Mouse (Mus musculus) T-helper 17 cell (primary cell): ENCODE measurements around the gene Wap.

Source experiments
- in situ Hi-C, 2 experiments: fragments of 300-600 bp; cut with MboI, MseI; formaldehyde crosslinking; loops; 1 replicate in 1 of 2; 2 replicates in 1 of 2; pipeline ENCODE4 v1.15.1; 2025; ENCODE audit warnings: high pct_unique_total_duplicates in 2 of 2

The Wap gene

DNA sequence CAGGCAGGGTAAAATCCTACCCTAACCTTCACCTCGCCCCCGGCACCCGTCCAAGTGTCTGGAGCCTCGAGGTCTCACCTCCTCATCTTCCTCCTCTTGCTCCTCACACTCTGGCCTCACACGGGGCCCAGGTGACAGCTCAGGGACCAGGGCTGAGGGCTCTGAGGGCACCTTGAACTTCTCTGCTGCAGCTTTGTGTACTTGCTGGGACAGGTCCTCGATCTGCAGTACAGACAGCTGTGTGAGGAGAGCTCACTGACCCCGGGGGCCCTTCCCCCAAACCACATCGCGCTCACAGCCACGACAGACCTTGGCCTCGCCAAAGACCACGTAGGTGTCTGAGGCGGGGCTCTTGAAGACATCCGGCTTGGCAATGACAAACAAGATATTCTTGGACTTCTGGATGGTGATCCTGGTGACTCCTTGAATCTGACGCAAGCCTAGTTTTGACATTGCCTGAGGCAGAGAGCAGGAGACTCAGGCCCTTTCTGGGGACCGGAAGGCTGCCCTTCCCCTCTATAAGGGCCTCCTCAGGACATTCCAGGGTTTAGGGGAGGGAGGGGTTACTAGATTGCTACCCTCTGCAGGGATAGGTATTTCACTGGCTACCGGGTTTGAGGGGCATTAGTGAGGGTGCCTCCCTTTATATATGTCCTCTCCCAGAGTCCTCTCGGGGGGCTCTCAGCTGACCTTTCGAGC, 40.1 kb downstream of the Wap start:
- in situ Hi-C loops: no loop called here

GRCm38 (mm10) chr11:6597523-6597922, 40.9 kb downstream of the Wap start:
- in situ Hi-C loops: no loop called here

DNA sequence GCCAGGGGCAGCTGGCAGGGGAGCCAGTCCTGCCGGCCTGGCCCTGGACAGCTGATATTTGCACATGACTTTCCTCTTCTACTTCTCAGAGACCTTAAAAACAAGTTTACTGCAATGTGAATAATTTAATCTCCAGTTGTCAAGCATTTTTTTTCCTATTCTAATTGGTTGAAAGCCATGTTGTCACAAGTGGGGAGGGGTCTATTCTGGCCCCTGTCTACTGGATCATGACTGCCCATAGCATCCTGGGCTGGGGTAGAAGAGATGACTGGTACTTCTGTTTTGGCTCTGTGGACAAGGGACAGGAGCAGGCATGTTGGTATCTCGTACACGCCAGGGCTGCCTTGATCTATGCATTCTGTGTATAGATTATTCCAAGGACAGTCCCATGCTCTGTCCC, 41.8 kb downstream of the Wap start:
- in situ Hi-C loops: no loop called here

GRCm38 (mm10) chr11:6596205-6596604, 42.2 kb downstream of the Wap start:
- in situ Hi-C loops: no loop called here

- in situ Hi-C loops: no loop called here
These were observed 43.1 kb downstream of the Wap start for GRCm38 (mm10) chr11:6595339-6595738.

DNA sequence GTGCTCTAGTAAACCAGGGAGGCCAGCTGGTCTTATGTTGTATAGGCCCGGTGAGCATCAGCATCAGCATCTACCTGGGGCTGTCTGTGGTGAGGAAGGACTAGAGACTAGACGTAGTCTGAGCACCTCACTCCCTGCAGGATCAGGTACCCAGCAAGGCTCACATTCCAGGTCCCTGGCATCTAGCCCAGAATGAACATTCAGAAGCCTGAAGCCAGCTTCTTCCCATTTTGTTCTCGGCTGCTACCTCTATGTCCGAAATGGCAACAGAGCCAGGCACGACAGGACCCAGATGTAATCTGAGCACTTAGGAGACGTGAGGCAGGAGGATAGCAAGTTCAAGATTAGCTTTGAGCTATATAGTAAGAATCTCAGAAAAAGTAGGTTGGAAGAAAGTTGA, 43.6 kb downstream of the Wap start:
- in situ Hi-C loops: no loop called here

DNA sequence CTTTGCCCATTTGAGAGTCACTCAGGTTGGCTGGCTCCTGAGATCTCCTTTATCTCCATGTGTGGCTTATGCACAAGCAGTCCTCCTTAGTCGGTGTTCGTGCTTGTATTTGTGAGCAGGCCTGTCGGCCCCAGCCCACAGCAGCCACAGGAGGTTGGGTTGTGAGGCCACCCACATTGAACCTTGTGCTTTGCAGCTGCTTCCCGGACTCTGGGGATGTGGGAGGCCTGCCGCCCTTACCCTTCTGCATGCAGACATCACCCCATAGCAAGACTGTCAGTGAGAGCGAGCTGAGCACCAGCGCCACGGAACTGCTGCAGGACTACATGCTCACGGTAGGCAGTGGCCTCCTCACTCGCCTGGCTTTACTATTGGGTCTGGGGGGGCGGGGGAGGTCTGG, 45.0 kb downstream of the Wap start:
- in situ Hi-C loops: no loop called here

DNA sequence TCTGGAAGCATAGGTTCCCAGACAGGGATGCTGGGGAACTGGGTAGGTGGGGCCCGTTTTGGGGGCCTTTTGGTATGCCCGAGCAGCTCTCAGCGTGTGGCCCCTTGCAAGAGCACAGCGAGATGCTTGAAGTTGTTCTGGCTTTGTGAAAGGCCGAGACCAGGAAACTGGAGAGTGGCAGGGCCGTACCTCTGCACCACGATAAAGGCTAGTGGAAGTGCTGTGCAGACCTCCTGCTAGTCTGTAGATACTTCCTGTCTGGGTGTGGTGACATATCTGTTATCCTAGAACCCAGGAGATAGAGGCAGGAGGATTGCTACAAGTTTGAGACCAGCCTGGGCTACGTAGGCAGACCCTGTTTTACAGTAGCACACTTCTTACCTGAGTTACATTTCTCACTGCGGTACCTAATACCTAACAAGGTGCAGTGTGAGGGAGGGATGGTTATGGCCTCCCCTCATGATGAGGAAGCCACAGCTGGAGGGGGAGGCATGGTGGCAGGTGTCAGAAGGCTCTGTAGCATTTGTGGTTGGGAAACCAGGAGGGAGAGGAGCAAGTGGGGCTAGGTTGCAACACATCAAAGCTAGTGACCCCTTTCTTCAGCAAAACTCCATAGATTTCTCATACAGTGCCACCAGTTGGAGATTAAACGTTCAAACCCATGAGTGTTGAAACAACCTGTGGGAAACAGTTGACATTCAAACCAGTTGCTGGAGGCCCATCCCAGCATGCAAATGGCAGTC, 47.3 kb downstream of the Wap start:
- in situ Hi-C loops: no loop called here

- in situ Hi-C loops: no loop called here
These were observed 48.6 kb downstream of the Wap start for GRCm38 (mm10) chr11:6589838-6590237.

- in situ Hi-C loops: no loop called here
These were observed 50.1 kb downstream of the Wap start for GRCm38 (mm10) chr11:6588295-6588694.

- in situ Hi-C loops: no loop called here
These were observed 51.0 kb downstream of the Wap start for GRCm38 (mm10) chr11:6587249-6587940.

DNA sequence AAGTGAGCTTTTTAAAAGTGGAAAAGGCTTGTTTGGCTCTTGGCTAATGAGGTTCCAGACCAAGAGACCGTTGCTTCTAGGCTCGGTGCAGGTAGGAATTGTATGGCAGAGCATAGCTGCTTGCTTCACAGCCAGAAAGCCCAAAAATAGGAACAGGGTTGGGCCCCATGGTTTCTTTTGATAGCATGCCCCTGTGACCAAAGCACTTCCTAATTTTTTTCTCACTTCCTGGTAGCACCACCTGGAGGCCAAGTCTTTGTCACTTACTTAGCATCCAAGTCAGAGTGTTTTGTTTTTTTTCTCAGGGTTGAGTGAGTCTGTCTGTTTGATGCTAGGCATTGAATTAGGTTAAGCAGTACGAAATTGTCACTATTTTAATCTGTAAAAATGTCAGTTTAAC, 51.8 kb downstream of the Wap start:
- in situ Hi-C loops: no loop called here

- in situ Hi-C loops: no loop called here
These were observed 52.7 kb downstream of the Wap start for GRCm38 (mm10) chr11:6585748-6586147.
